In the genomic region with DNA sequence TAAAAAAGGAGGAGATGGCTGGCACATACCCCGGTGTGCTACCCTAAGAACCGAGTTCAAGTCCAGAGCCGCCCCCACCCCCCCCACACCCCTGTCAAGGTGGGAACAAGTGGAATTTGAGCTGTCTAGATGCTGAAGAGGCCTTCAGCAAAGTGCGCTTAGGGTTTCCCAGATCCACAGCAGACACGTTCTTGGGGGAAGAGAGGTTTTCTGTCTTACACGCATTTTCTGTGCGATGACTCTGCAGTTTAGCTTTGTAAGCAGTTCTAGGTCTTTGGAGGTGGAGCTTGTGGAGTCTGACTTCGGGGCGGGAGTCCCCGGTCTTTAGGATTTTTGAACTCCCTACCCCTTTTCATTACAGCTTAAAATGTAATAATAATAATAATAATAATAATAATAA, we compare ENCODE assay signal across 12 mouse cellular contexts. TPM values are rescaled to one million over a fixed set of nuclear protein-coding genes. Genes with fewer than 3 reads are reported as not detected.
DNase-seq lines count a peak whose midpoint lies in the region; ATAC-seq lines count a peak whose summit lies in the region.
"Had no signal": no experiment of that assay in that cellular context is flagged by ENCODE, and none has a peak within 500 bp of the region (broad histone marks: within the 10 kb centered on the region; RNA-seq: fewer than 3 reads in every experiment).

A gene (minus strand): TSS at position 260 of the 400 bp plus-strand sequence.

- DNase-seq in heart, adult 8-10 months (ENCODE audit: low spot score): no peak
- DNase-seq in R1 (ENCODE audit: low read depth, low spot score): peak; percentile 51
- DNase-seq in hindbrain, embryonic 10.5 days (ENCODE audit: low spot score): peak; percentile 8
- no peak for DNase-seq in midbrain, embryonic 11.5 days (ENCODE audit: low spot score, missing footprints)
- no peak for DNase-seq in Muller cell, postnatal 12 days (ENCODE audit: inconsistent ontology term)
- DNase-seq in layer of hippocampus, adult 9-11 months: no peak
- no peak for DNase-seq in layer of hippocampus, adult 11-12 months (ENCODE audit: low spot score)
- DNase-seq: B cell, adult 2 months; cerebellum, adult 18-20 months had no signal

- 28% methylated on average over 10 of the region's 10 CpGs for WGBS in heart, embryonic 14.5 days
- WGBS in hindbrain, embryonic 10.5 days: 23% methylated on average over 10 of the region's 10 CpGs
- WGBS in midbrain, embryonic 11.5 days: 28% methylated on average over 10 of the region's 10 CpGs

- no peaks in the 10 kb centered on the region for H3K36me3 ChIP-seq in heart, embryonic 14.5 days (ENCODE audit: control insufficient read depth, insufficient read depth, low read length)
- H3K36me3 ChIP-seq in hindbrain, embryonic 10.5 days: no peaks in the 10 kb centered on the region
- no peaks in the 10 kb centered on the region for H3K36me3 ChIP-seq in midbrain, embryonic 11.5 days (ENCODE audit: control insufficient read depth, insufficient read depth, low read length)

- H3K9me3 ChIP-seq in heart, embryonic 14.5 days (ENCODE audit: control insufficient read depth, low read length): no peaks in the 10 kb centered on the region
- H3K9me3 ChIP-seq in hindbrain, embryonic 10.5 days: no peaks in the 10 kb centered on the region
- H3K9me3 ChIP-seq in midbrain, embryonic 11.5 days (ENCODE audit: control insufficient read depth, low read length): no peaks in the 10 kb centered on the region
- H3K9me3 ChIP-seq: megakaryocyte, embryonic 14.5 days had no signal

- H3K4me1 ChIP-seq in heart, embryonic 14.5 days (ENCODE audit: control insufficient read depth in 2 of 2, insufficient read depth in 2 of 2, low read length in 2 of 2): peaks cover 2 to 5% of the 10 kb centered on the region in 2 experiments; a peak in 2 of 4 replicates
- peaks cover 16% of the 10 kb centered on the region for H3K4me1 ChIP-seq in hindbrain, embryonic 10.5 days (replicated peaks)
- H3K4me1 ChIP-seq in midbrain, embryonic 11.5 days (ENCODE audit: control insufficient read depth, insufficient read depth, low read length): peaks cover 2% of the 10 kb centered on the region; the same call in 1 of the 2 replicates

- peaks cover 38% of the 10 kb centered on the region for H3K27me3 ChIP-seq in heart, embryonic 14.5 days (ENCODE audit: control insufficient read depth, insufficient read depth, low read length)
- H3K27me3 ChIP-seq in hindbrain, embryonic 10.5 days (ENCODE audit: insufficient read depth, poor library complexity, severe bottlenecking): peaks cover 46% of the 10 kb centered on the region
- peaks cover 22% of the 10 kb centered on the region for H3K27me3 ChIP-seq in midbrain, embryonic 11.5 days (ENCODE audit: control insufficient read depth, insufficient read depth, low read length)

- 0 out of 4 replicates have a peak within 1 kb of the TSS, but pooled peaks of 1 of the 2 experiments have one; percentile 14 for H3K4me3 ChIP-seq in heart, embryonic 14.5 days (ENCODE audit: control insufficient read depth in 1 of 2, insufficient read depth in 1 of 2, low read depth in 1 of 2, low read length in 2 of 2)
- peak within 1 kb of the TSS; percentile 42 for H3K4me3 ChIP-seq in hindbrain, embryonic 10.5 days
- H3K4me3 ChIP-seq in midbrain, embryonic 11.5 days (ENCODE audit: low read depth, low read length): peak within 1 kb of the TSS; percentile 11; the same call in 1 of the 2 replicates
- H3K4me3 ChIP-seq: megakaryocyte, embryonic 14.5 days had no signal

- H3K27ac ChIP-seq in heart, embryonic 14.5 days (replicated peaks in 1 of 2; ENCODE audit: control insufficient read depth in 1 of 2, insufficient read depth in 1 of 2, low read depth in 2 of 2, low read length in 2 of 2): no peak within 1 kb of the TSS
- no peak within 1 kb of the TSS for H3K27ac ChIP-seq in hindbrain, embryonic 10.5 days
- H3K27ac ChIP-seq in midbrain, embryonic 11.5 days (ENCODE audit: low read depth, low read length): no peak within 1 kb of the TSS

- peak within 1 kb of the TSS; percentile 30 for H3K4me2 ChIP-seq in heart, embryonic 14.5 days (ENCODE audit: low read length)
- H3K4me2 ChIP-seq in midbrain, embryonic 11.5 days: peak within 1 kb of the TSS; percentile 35

- ATAC-seq in heart, embryonic 14.5 days (ENCODE audit: insufficient number of reproducible peaks, insufficient read depth, low FRiP score, low read depth): no peak
- no peak for ATAC-seq in midbrain, embryonic 11.5 days (ENCODE audit: low FRiP score)

- no peak within 1 kb of the TSS for H3K9ac ChIP-seq in heart, embryonic 14.5 days (ENCODE audit: low read length)
- peak within 1 kb of the TSS; percentile 5; the same call in 1 of the 2 replicates for H3K9ac ChIP-seq in midbrain, embryonic 11.5 days (ENCODE audit: low read length)

RNA-seq across cellular contexts. Expression of the gene that starts here (rescaled TPM):
- polyA plus RNA-seq in heart, embryonic 14.5 days (2014; fragmentation: Nextera tagmentation; extraction: Ambion mirVana): not detected in 2 replicates
- not detected for total RNA-seq in heart, adult 8-10 months (2022)
- not detected in 2 replicates for polyA plus RNA-seq in hindbrain, embryonic 10.5 days (2016; fragmentation: Nextera tagmentation; extraction: Ambion mirVana)
- polyA plus RNA-seq in midbrain, embryonic 11.5 days (2014; fragmentation: Nextera tagmentation; extraction: Ambion mirVana): not detected in 2 replicates
- total RNA-seq: gastrocnemius, postnatal 4 days had no signal

Comparison
In these comparisons a context has a peak if more than half of its experiments do, and no peak if none do; other contexts are left out.
1. Peak in DNase-seq and H3K4me3 ChIP-seq in hindbrain, embryonic 10.5 days; RNA of the gene not detected or under 1 TPM.